Mouse (Mus musculus) adrenal gland, postnatal 10 days (tissue): ENCODE measurements at regions not wholly inside any gene's neighbourhood (a gene's known extent, or its start where the extent isn't known, plus 50 kb on each side); places are given as distances from the start of the nearest gene placed in this dataset.
A peak's percentile ranks its signal among the peaks of the same experiment; 100 is the strongest.

Experiments used
- DNase-seq: peaks from one replicate; pipeline ENCODE4 v3.0.0; 2021; ENCODE audit warnings: mixed read lengths

GRCm38 (mm10) chr10:60936659-60937516, 105.5 kb upstream of the Unc5b start:
- DNase-seq, result no peak

GRCm38 (mm10) chr10:60934297-60935286, 103.2 kb upstream of the Unc5b start:
- peak; percentile 78 for DNase-seq

GRCm38 (mm10) chr10:60933891-60934290, 102.5 kb upstream of the Unc5b start:
- peak; percentile 18 for DNase-seq

- no peak for DNase-seq
Observed at GRCm38 (mm10) chr10:60932855-60933254, 101.5 kb upstream of the Unc5b start.

GRCm38 (mm10) chr10:60931891-60932378, 100.6 kb upstream of the Unc5b start:
- DNase-seq, result no peak

- peak; percentile 40 for DNase-seq
Observed at GRCm38 (mm10) chr10:60928646-60929045, 97.3 kb upstream of the Unc5b start.

GRCm38 (mm10) chr10:60928164-60928563, 96.8 kb upstream of the Unc5b start:
- no peak for DNase-seq

GRCm38 (mm10) chr10:60926632-60927031, 95.3 kb upstream of the Unc5b start:
- no peak for DNase-seq

GRCm38 (mm10) chr10:60925644-60926043, 94.3 kb upstream of the Unc5b start:
- no peak for DNase-seq

GRCm38 (mm10) chr10:60925198-60925597, 93.8 kb upstream of the Unc5b start:
- DNase-seq, result no peak

GRCm38 (mm10) chr10:60923806-60924205, 92.4 kb upstream of the Unc5b start:
- no peak for DNase-seq

- DNase-seq, result no peak
Observed at GRCm38 (mm10) chr10:60920621-60921020, 89.2 kb upstream of the Unc5b start.

- no peak for DNase-seq
Observed at GRCm38 (mm10) chr10:60918020-60918419, 86.6 kb upstream of the Unc5b start.

GRCm38 (mm10) chr10:60914391-60914790, 83.0 kb upstream of the Unc5b start:
- peak; percentile 52 for DNase-seq

GRCm38 (mm10) chr10:60913456-60913900, 82.1 kb upstream of the Unc5b start:
- peak; percentile 42 for DNase-seq

GRCm38 (mm10) chr10:60904351-60904750, 73.0 kb upstream of the Unc5b start:
- no peak for DNase-seq

GRCm38 (mm10) chr10:60900992-60901391, 69.6 kb upstream of the Unc5b start:
- DNase-seq, result no peak

- no peak for DNase-seq
Observed at GRCm38 (mm10) chr10:60893810-60894147, 62.4 kb upstream of the Unc5b start.

GRCm38 (mm10) chr10:60893130-60893809, 61.9 kb upstream of the Unc5b start:
- DNase-seq, result no peak

GRCm38 (mm10) chr10:60892730-60893129, 61.3 kb upstream of the Unc5b start:
- DNase-seq, result no peak

- no peak for DNase-seq
Observed at GRCm38 (mm10) chr10:60891476-60892170, 60.2 kb upstream of the Unc5b start.

GRCm38 (mm10) chr10:60889792-60890191, 58.4 kb upstream of the Unc5b start:
- DNase-seq, result no peak
